ENCODE assay signal across 7 mouse cellular contexts in the genomic region with DNA sequence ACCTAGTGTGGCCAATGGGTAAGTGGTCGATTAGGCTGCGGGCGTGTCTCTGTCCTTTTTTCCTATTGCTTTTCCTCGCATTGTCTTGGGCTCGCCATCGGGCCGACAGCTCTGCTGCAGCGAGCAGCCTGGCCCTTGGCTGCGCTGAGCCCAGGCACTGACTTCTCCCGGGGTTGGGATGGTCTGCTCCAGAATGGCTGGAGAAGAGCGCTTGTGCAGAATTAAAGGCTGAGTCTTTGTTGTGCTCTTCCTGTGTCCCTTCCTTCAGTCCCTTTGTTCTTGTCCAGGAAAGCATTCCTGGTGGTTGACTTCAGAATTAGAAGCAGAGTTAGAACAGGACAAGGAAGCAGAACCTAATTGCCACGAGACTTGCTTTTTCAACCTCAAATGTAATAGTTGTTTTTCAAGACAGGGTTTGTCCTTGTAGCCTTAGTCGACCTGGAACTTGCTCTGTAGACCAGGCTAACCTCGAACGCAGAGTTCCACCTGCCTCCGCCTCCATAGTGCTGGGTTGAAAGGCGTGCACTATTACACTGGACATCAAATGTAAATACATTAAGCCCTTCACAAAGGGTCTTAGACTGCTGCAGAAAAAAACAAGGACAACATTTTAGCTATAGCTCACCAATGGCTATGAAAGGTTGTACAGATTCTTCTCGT. TPM values are rescaled to one million over a fixed set of nuclear protein-coding genes. Genes with fewer than 3 reads are reported as not detected.
DNase-seq lines count a peak whose midpoint lies in the region; ATAC-seq and TF ChIP-seq lines count a peak whose summit lies in the region.

No protein-coding gene starts in this region.

- H3K4me3 ChIP-seq in liver, adult 2 months (ENCODE audit: insufficient read depth, low read depth, low read length), result peak overlapping the region; percentile 84
- H3K4me3 ChIP-seq in cortical plate, adult 2 months (ENCODE audit: insufficient read depth, low read length), result peak overlapping the region; percentile 64
- H3K4me3 ChIP-seq in heart, embryonic 16.5 days (ENCODE audit: low read length), result peak overlapping the region; percentile 75
- peak overlapping the region; percentile 87 for H3K4me3 ChIP-seq in liver, embryonic 16.5 days (ENCODE audit: low read depth, low read length)

- H3K27ac ChIP-seq in liver, adult 2 months (replicated peaks; ENCODE audit: insufficient read depth, low read depth, low read length), result peak overlapping the region; percentile 88
- peak overlapping the region; percentile 55 for H3K27ac ChIP-seq in cortical plate, adult 2 months (ENCODE audit: insufficient read depth, low read length)
- H3K27ac ChIP-seq in heart, embryonic 16.5 days (ENCODE audit: low read length), result peak overlapping the region; percentile 97
- peak overlapping the region; percentile 93 for H3K27ac ChIP-seq in liver, embryonic 16.5 days (ENCODE audit: low read length)

- TF ChIP-seq CTCF in liver, adult 2 months (IDR thresholded peaks at IDR 0.05; ENCODE audit: low read depth, low read length), result no peak
- TF ChIP-seq CTCF in cortical plate, adult 2 months (IDR thresholded peaks at IDR 0.05; ENCODE audit: extremely low read depth, insufficient read depth, low read length), result no peak

- H3K4me2 ChIP-seq in heart, embryonic 16.5 days (ENCODE audit: low read depth, low read length), result peak overlapping the region; percentile 91
- H3K4me2 ChIP-seq in liver, embryonic 16.5 days (ENCODE audit: low read depth, low read length), result peak overlapping the region; percentile 78

- peaks cover 8% of the 10 kb centered on the region; the same call in 1 of the 2 replicates for H3K4me1 ChIP-seq in liver, adult 2 months (ENCODE audit: control insufficient read depth, insufficient read depth, low read length)
- peaks cover 4% of the 10 kb centered on the region; the same call in 1 of the 2 replicates for H3K4me1 ChIP-seq in cortical plate, adult 2 months (ENCODE audit: control insufficient read depth, insufficient read depth, low read length)
- H3K4me1 ChIP-seq in heart, embryonic 16.5 days (ENCODE audit: control insufficient read depth, insufficient read depth, low read length), result peaks cover 13% of the 10 kb centered on the region
- peaks cover 7% of the 10 kb centered on the region; the same call in 1 of the 2 replicates for H3K4me1 ChIP-seq in liver, embryonic 16.5 days (ENCODE audit: control insufficient read depth, low read depth, low read length)

- peak; percentile 12; the same call in 1 of the 2 replicates for ATAC-seq in heart, embryonic 16.5 days (replicated peaks; ENCODE audit: extremely low read depth, insufficient read depth, low FRiP score)
- ATAC-seq in liver, embryonic 16.5 days (ENCODE audit: low read depth), result no peak

- TF ChIP-seq POLR2A in liver, adult 2 months (IDR thresholded peaks at IDR 0.05; ENCODE audit: extremely low read depth, insufficient read depth, low read length), result 0 out of 2 replicates have a peak, but pooled peaks have one; percentile 26
- 0 out of 2 replicates have a peak, but pooled peaks have one; percentile 76 for TF ChIP-seq POLR2A in cortical plate, adult 2 months (IDR thresholded peaks at IDR 0.05; ENCODE audit: extremely low read depth, insufficient read depth, low read length)

- no peaks in the 10 kb centered on the region for H3K9me3 ChIP-seq in heart, embryonic 16.5 days (replicated peaks; ENCODE audit: control insufficient read depth, low read length)
- H3K9me3 ChIP-seq in liver, embryonic 16.5 days (replicated peaks; ENCODE audit: control insufficient read depth, low read length), result no peaks in the 10 kb centered on the region

- WGBS in liver, adult 2 months, result 2% methylated on average over 18 of the region's 18 CpGs
- WGBS in heart, embryonic 16.5 days, result 2% methylated on average over 18 of the region's 18 CpGs
- WGBS in liver, embryonic 16.5 days (ENCODE audit: insufficient replicate concordance), result 1% methylated on average over 18 of the region's 18 CpGs

- no peaks in the 10 kb centered on the region for H3K27me3 ChIP-seq in liver, adult 2 months (ENCODE audit: control insufficient read depth, insufficient read depth, low read length)
- H3K27me3 ChIP-seq in heart, embryonic 16.5 days (ENCODE audit: control insufficient read depth, insufficient read depth, low read length), result no peaks in the 10 kb centered on the region
- peaks cover 13% of the 10 kb centered on the region for H3K27me3 ChIP-seq in liver, embryonic 16.5 days (ENCODE audit: control insufficient read depth, insufficient read depth, low read depth, low read length)

- peak overlapping the region; percentile 77 for H3K9ac ChIP-seq in liver, adult 2 months (ENCODE audit: low read depth, low read length)
- peak overlapping the region; percentile 90 for H3K9ac ChIP-seq in heart, embryonic 16.5 days (ENCODE audit: low read length)
- H3K9ac ChIP-seq in liver, embryonic 16.5 days (ENCODE audit: low read depth, low read length), result peak overlapping the region; percentile 81

- peaks cover 5% of the 10 kb centered on the region; the same call in 1 of the 2 replicates for H3K36me3 ChIP-seq in liver, adult 2 months (ENCODE audit: control insufficient read depth, insufficient read depth, low read length)
- H3K36me3 ChIP-seq in heart, embryonic 16.5 days (ENCODE audit: control insufficient read depth, insufficient read depth), result peaks cover 5% of the 10 kb centered on the region
- H3K36me3 ChIP-seq in liver, embryonic 16.5 days (ENCODE audit: control insufficient read depth, insufficient read depth), result no peaks in the 10 kb centered on the region

- DNase-seq in liver, adult 2 months (ENCODE audit: extremely low read depth, low read depth, low spot score), result no peak
- no peak for DNase-seq in liver
- no peak for DNase-seq in retina, postnatal 1 day
- no peak for DNase-seq in adipocyte (ENCODE audit: low spot score)

- H3K79me2 ChIP-seq in liver, adult 2 months (ENCODE audit: control insufficient read depth, insufficient read depth, low read length), result no peaks in the 10 kb centered on the region; the same call in 1 of the 2 replicates

RNA-seq across cellular contexts. Expression of gene Jkamp, which starts 0.9 kb away (rescaled TPM):
- 29.1 and 30.3 TPM in 2 replicates for total RNA-seq in liver, adult 2 months (2014; rRNA removed)
- polyA plus RNA-seq in liver, adult 2 months (2012; rRNA removed), result 42.1 and 45.8 TPM in 2 replicates
- 75.4 and 83.2 TPM in 2 replicates for polyA plus RNA-seq in cortical plate, adult 2 months (2012; rRNA removed)
- 75.3 and 77.9 TPM in 2 replicates for polyA plus RNA-seq in heart, embryonic 16.5 days (2015; fragmentation: Nextera tagmentation; extraction: Ambion mirVana)
- 15.9 and 17.4 TPM in 2 replicates for polyA plus RNA-seq in liver, embryonic 16.5 days (2015; fragmentation: Nextera tagmentation; extraction: Ambion mirVana)

RNA-seq across cellular contexts. Expression of gene L3hypdh, which starts 1.1 kb away (rescaled TPM):
- total RNA-seq in liver, adult 2 months (2014; rRNA removed), result 26.6 and 31.0 TPM in 2 replicates
- 33.1 and 39.5 TPM in 2 replicates for polyA plus RNA-seq in liver, adult 2 months (2012; rRNA removed)
- 4.4 TPM in 2 replicates for polyA plus RNA-seq in cortical plate, adult 2 months (2012; rRNA removed)
- 19.6 and 21.4 TPM in 2 replicates for polyA plus RNA-seq in heart, embryonic 16.5 days (2015; fragmentation: Nextera tagmentation; extraction: Ambion mirVana)
- polyA plus RNA-seq in liver, embryonic 16.5 days (2015; fragmentation: Nextera tagmentation; extraction: Ambion mirVana), result 9.8 and 10.2 TPM in 2 replicates

RNA-seq across cellular contexts. Expression of gene Gpr135, which starts 15.4 kb away (rescaled TPM):
- total RNA-seq in liver, adult 2 months (2014; rRNA removed), result 0.28 and 0.81 TPM in 2 replicates
- 2.3 and 3.0 TPM in 2 replicates for polyA plus RNA-seq in liver, adult 2 months (2012; rRNA removed)
- polyA plus RNA-seq in cortical plate, adult 2 months (2012; rRNA removed), result 10.7 and 11.6 TPM in 2 replicates
- polyA plus RNA-seq in heart, embryonic 16.5 days (2015; fragmentation: Nextera tagmentation; extraction: Ambion mirVana), result 0.42 and 0.53 TPM in 2 replicates
- polyA plus RNA-seq in liver, embryonic 16.5 days (2015; fragmentation: Nextera tagmentation; extraction: Ambion mirVana), result 0.09 and 0.14 TPM in 2 replicates
